Mouse (Mus musculus) ES-Bruce4 (cell line): ENCODE measurements around the gene Zranb3.

Experiments used
- CTCF ChIP-seq: IDR thresholded peaks from one replicate; pipeline ENCODE4 v1.8.1; 2011; ENCODE audit warnings: low read depth, low read length
- POLR2A ChIP-seq: IDR thresholded peaks from one replicate; pipeline ENCODE4 v1.8.1; 2011; ENCODE audit warnings: low read length; ENCODE audit not compliant: insufficient read depth

DNA sequence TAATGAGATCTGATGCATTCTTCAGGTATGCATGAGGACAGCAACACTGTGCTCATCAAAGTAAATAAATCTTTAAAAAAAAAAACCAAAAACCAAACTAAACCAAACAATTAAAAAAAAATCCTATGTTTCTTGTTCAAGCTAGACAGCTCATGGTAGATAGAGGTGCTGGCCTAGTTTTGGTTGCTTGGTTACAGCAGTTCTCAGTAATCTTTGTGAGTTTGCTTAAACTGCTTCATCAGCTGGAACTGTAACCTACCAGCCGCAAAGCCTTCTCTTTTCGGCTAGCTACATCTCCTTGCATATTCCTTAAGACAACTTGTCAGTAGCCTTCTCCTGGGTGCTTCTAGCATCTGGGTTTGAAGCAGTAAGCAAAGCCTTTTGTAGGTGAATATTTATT lies 93.1 kb downstream of the Zranb3 start:
- TF ChIP-seq CTCF (no peak), POLR2A (no peak)
